Mouse (Mus musculus): ENCODE measurements around the gene Gm28035. TPM values are rescaled to one million over a fixed set of nuclear protein-coding genes. Genes with fewer than 3 reads are reported as not detected.

Gene Gm28035
- total and polyA plus RNA-seq, 2 experiments from 2014 or later = 0.16 to 4.2 TPM

GRCm38 (mm10) chr2:30214745-30215144, 25.6 kb upstream of the Gm28035 start:
- Histone ChIP-seq H3K36me3 (ENCODE audit: insufficient read depth) (no peaks in the 10 kb centered on the region), H3K4me2 (ENCODE audit: low read depth) (no peak overlapping the region), H3K27ac (ENCODE audit: low read depth, low read length) (no peak overlapping the region), H3K9ac (no peak overlapping the region), H3K4me3 (ENCODE audit: low read depth, low read length) (no peak overlapping the region), H3K27me3 (ENCODE audit: insufficient read depth, low read length) (no peaks in the 10 kb centered on the region), H3K4me1 (ENCODE audit: insufficient read depth) (no peaks in the 10 kb centered on the region), H3K9me3 (ENCODE audit: low read length) (no peaks in the 10 kb centered on the region)
- DNase-seq (no peak), ATAC-seq (no peak)
- no peak for TF ChIP-seq CTCF (IDR thresholded peaks at IDR 0.05; ENCODE audit: low read depth)
- 96% methylated on average over 3 of the region's 3 CpGs for whole genome bisulfite sequencing

- Histone ChIP-seq H3K27me3 (ENCODE audit: insufficient read depth, low read length) (no peaks in the 10 kb centered on the region), H3K4me3 (ENCODE audit: low read depth, low read length) (no peak overlapping the region), H3K9ac (no peak overlapping the region), H3K27ac (ENCODE audit: low read depth, low read length) (no peak overlapping the region), H3K9me3 (ENCODE audit: low read length) (no peaks in the 10 kb centered on the region), H3K36me3 (ENCODE audit: insufficient read depth) (no peaks in the 10 kb centered on the region), H3K4me1 (ENCODE audit: insufficient read depth) (no peaks in the 10 kb centered on the region), H3K4me2 (ENCODE audit: low read depth) (no peak overlapping the region)
- DNase-seq = no peak
- WGBS = 82% methylated on average over 6 of the region's 6 CpGs
- ATAC-seq = no peak
- TF ChIP-seq CTCF (IDR thresholded peaks at IDR 0.05; ENCODE audit: low read depth) = no peak
Observed at GRCm38 (mm10) chr2:30215493-30215892, 24.9 kb upstream of the Gm28035 start.

- 96% methylated on average over 5 of the region's 5 CpGs for WGBS
- H3K4me3 ChIP-seq (ENCODE audit: low read depth, low read length) = no peak overlapping the region
- H3K36me3 ChIP-seq (ENCODE audit: insufficient read depth) = no peaks in the 10 kb centered on the region
- DNase-seq (no peak), ATAC-seq (no peak)
- no peaks in the 10 kb centered on the region for H3K9me3 ChIP-seq (ENCODE audit: low read length)
- no peak overlapping the region for H3K9ac ChIP-seq
- no peaks in the 10 kb centered on the region for H3K4me1 ChIP-seq (ENCODE audit: insufficient read depth)
- no peak overlapping the region for H3K4me2 ChIP-seq (ENCODE audit: low read depth)
- H3K27ac ChIP-seq (ENCODE audit: low read depth, low read length) = no peak overlapping the region
- no peak for TF ChIP-seq CTCF (IDR thresholded peaks at IDR 0.05; ENCODE audit: low read depth)
- no peaks in the 10 kb centered on the region for H3K27me3 ChIP-seq (ENCODE audit: insufficient read depth, low read length)
Observed at GRCm38 (mm10) chr2:30216293-30216692, 24.1 kb upstream of the Gm28035 start.

- Histone ChIP-seq H3K36me3 (ENCODE audit: insufficient read depth) (peaks cover 5% of the 10 kb centered on the region), H3K9ac (no peak overlapping the region), H3K4me3 (ENCODE audit: low read depth, low read length) (no peak overlapping the region), H3K27ac (ENCODE audit: low read depth, low read length) (no peak overlapping the region), H3K27me3 (ENCODE audit: insufficient read depth, low read length) (no peaks in the 10 kb centered on the region), H3K9me3 (ENCODE audit: low read length) (no peaks in the 10 kb centered on the region), H3K4me1 (ENCODE audit: insufficient read depth) (peaks cover 13% of the 10 kb centered on the region), H3K4me2 (ENCODE audit: low read depth) (no peak overlapping the region)
- 81% methylated on average over 5 of the region's 5 CpGs for WGBS
- no peak for TF ChIP-seq CTCF (IDR thresholded peaks at IDR 0.05; ENCODE audit: low read depth)
- ATAC-seq (no peak), DNase-seq (no peak)
Observed at GRCm38 (mm10) chr2:30235593-30235992, 4.8 kb upstream of the Gm28035 start.

GRCm38 (mm10) chr2:30236426-30237198, 3.8 kb upstream of the Gm28035 start:
- Histone ChIP-seq H3K36me3 (ENCODE audit: insufficient read depth) (peaks cover 16% of the 10 kb centered on the region), H3K4me2 (ENCODE audit: low read depth) (peak overlapping the region; percentile 85), H3K27me3 (ENCODE audit: insufficient read depth, low read length) (no peaks in the 10 kb centered on the region), H3K4me1 (ENCODE audit: insufficient read depth) (peaks cover 13% of the 10 kb centered on the region), H3K4me3 (ENCODE audit: low read depth, low read length) (peak overlapping the region; percentile 96), H3K9me3 (ENCODE audit: low read length) (no peaks in the 10 kb centered on the region), H3K27ac (ENCODE audit: low read depth, low read length) (peak overlapping the region; percentile 64), H3K9ac (peak overlapping the region; percentile 73)
- TF ChIP-seq CTCF (IDR thresholded peaks at IDR 0.05; ENCODE audit: low read depth) = no peak
- DNase-seq (no peak), ATAC-seq (no peak)
- WGBS = 3% methylated on average over 18 of the region's 18 CpGs

- ATAC-seq (peak; percentile 98), DNase-seq (peak; percentile 99)
- Histone ChIP-seq H3K9me3 (ENCODE audit: low read length) (no peaks in the 10 kb centered on the region), H3K4me1 (ENCODE audit: insufficient read depth) (peaks cover 13% of the 10 kb centered on the region), H3K9ac (peak within 1 kb of the TSS; percentile 73), H3K4me3 (ENCODE audit: low read depth, low read length) (peak within 1 kb of the TSS; percentile 96), H3K4me2 (ENCODE audit: low read depth) (peak within 1 kb of the TSS; percentile 85), H3K27me3 (ENCODE audit: insufficient read depth, low read length) (no peaks in the 10 kb centered on the region), H3K36me3 (ENCODE audit: insufficient read depth) (peaks cover 23% of the 10 kb centered on the region), H3K27ac (ENCODE audit: low read depth, low read length) (peak within 1 kb of the TSS; percentile 84)
- WGBS = 2% methylated on average over 67 of the region's 67 CpGs
- peak; percentile 57 for TF ChIP-seq CTCF (IDR thresholded peaks at IDR 0.05; ENCODE audit: low read depth)
Observed at GRCm38 (mm10) chr2:30237199-30237880, 3.0 kb upstream of the Gm28035 start, which contains the start of gene Lrrc8a. TSS of gene Lrrc8a (plus strand) at chr2:30237715.

- TF ChIP-seq CTCF (IDR thresholded peaks at IDR 0.05; ENCODE audit: low read depth) = no peak
- Histone ChIP-seq H3K4me3 (ENCODE audit: low read depth, low read length) (peak overlapping the region; percentile 96), H3K9ac (peak overlapping the region; percentile 73), H3K9me3 (ENCODE audit: low read length) (no peaks in the 10 kb centered on the region), H3K36me3 (ENCODE audit: insufficient read depth) (peaks cover 27% of the 10 kb centered on the region), H3K4me1 (ENCODE audit: insufficient read depth) (peaks cover 13% of the 10 kb centered on the region), H3K27ac (ENCODE audit: low read depth, low read length) (peak overlapping the region; percentile 84), H3K4me2 (ENCODE audit: low read depth) (peak overlapping the region; percentile 85), H3K27me3 (ENCODE audit: insufficient read depth, low read length) (no peaks in the 10 kb centered on the region)
- WGBS = under 1% methylated on average over 40 of the region's 42 CpGs
- DNase-seq (peak; percentile 69), ATAC-seq (peak; percentile 82)
Observed at GRCm38 (mm10) chr2:30237881-30238280, 2.5 kb upstream of the Gm28035 start.

Data from forebrain, postnatal 0 days (tissue).